Mouse (Mus musculus): Measurements from ENCODE around the gene Arhgap25. TPM values are rescaled to one million over a fixed set of nuclear protein-coding genes. Genes with fewer than 3 reads are reported as not detected.

Gene Arhgap25
- total and polyA plus RNA-seq, 3 experiments = 3.4 to 5.2 TPM; not detected in 1

DNA sequence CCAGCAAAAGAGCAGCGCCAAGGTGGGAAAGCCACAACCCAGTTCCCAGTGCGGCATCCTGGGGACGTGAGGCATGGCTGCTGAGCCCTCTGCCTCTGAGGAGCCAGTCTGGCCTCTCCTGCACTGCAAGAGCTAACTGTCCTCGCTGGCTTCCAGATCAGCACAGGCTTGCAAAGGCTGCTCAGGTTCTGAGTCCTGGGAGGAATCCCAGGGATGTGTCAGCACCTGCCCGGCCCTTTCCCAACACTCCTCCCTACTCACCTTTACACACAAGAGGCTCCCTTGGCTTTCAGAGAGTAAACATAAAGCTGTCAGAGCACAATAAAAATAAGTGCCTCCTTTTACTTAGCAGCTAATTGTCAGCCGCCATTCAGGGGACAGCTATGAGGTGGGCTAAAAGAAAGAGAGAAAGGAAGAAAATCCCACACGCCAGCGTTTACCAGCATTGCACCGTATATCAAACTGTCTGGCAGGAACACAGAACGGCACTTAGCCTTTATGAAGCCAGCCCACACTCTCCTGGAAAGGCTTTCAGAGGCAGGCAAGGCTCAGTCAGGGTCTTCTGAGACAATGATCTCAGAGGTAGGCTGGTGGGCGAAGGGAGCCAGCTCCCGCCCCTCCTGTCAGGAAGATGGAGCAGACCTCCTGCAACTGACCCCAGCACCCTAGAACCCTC, 49.7 kb downstream of the Arhgap25 start:
- TF ChIP-seq ZKSCAN1 (IDR thresholded peaks at IDR 0.05; ENCODE audit: low read depth, low read length) (no peak), GATA1 (IDR thresholded peaks at IDR 0.05; ENCODE audit: low read depth, low read length) (no peak), MXI1 (IDR thresholded peaks at IDR 0.05; ENCODE audit: low read depth, low read length) (no peak), POLR2AphosphoS2 (IDR thresholded peaks at IDR 0.05; ENCODE audit: low read length) (no peak), CHD1 (IDR thresholded peaks at IDR 0.05; ENCODE audit: low read depth, low read length) (no peak), CHD2 (IDR thresholded peaks at IDR 0.05; ENCODE audit: low read length) (no peak), MYC (IDR thresholded peaks at IDR 0.05; ENCODE audit: low read depth, low read length) (no peak), ETS1 (IDR thresholded peaks at IDR 0.05; ENCODE audit: low read depth, low read length) (no peak), USF1 (IDR thresholded peaks at IDR 0.05; ENCODE audit: low read depth, low read length) (no peak), MAZ (IDR thresholded peaks at IDR 0.05; ENCODE audit: low read depth, low read length) (no peak), CTCF (IDR thresholded peaks at IDR 0.05 in 2 of 3, conservative IDR thresholded peaks at IDR 0.05 in 1 of 3; ENCODE audit: control insufficient read depth in 1 of 3, insufficient read depth in 1 of 3, low read depth in 2 of 3, low read length in 3 of 3, poor library complexity in 1 of 3, severe bottlenecking in 1 of 3) (no peak), TCF12 (IDR thresholded peaks at IDR 0.05; ENCODE audit: low read depth, low read length) (no peak), MAX (IDR thresholded peaks at IDR 0.05; ENCODE audit: low read length) (no peak), SMC3 (IDR thresholded peaks at IDR 0.05; ENCODE audit: low read depth, low read length) (no peak), GABPA (IDR thresholded peaks at IDR 0.05; ENCODE audit: low read depth, low read length) (no peak), JUND (IDR thresholded peaks at IDR 0.05; ENCODE audit: low read depth, low read length) (no peak), ELF1 (IDR thresholded peaks at IDR 0.05; ENCODE audit: low read depth, low read length) (no peak), RCOR1 (IDR thresholded peaks at IDR 0.05; ENCODE audit: low read depth, low read length) (no peak), KAT2A (conservative IDR thresholded peaks at IDR 0.05; ENCODE audit: low read depth, low read length) (no peak)
- no peak overlapping the region for H3K27ac ChIP-seq (ENCODE audit: control insufficient read depth, low read depth, low read length)
- no peaks in the 10 kb centered on the region for H3K27me3 ChIP-seq (ENCODE audit: control insufficient read depth in 1 of 2, insufficient read depth in 2 of 2, low read length in 2 of 2)
- H3K36me3 ChIP-seq (ENCODE audit: control insufficient read depth in 1 of 2, insufficient read depth in 2 of 2, low read length in 2 of 2) = no peaks in the 10 kb centered on the region
- no peak overlapping the region for H3K9ac ChIP-seq (ENCODE audit: control insufficient read depth, low read depth, low read length, poor library complexity, severe bottlenecking)
- 0 out of 4 replicates have a peak, but pooled peaks cover 0 to 2% of the 10 kb centered on the region in 2 experiments for H3K4me1 ChIP-seq (ENCODE audit: control insufficient read depth in 1 of 2, insufficient read depth in 2 of 2, low read length in 2 of 2)
- no peak overlapping the region for H3K4me3 ChIP-seq (ENCODE audit: control insufficient read depth in 1 of 2, insufficient read depth in 1 of 2, low read depth in 2 of 2, low read length in 2 of 2)
- H3K9me3 ChIP-seq (replicated peaks; ENCODE audit: insufficient read depth, low read length) = no peaks in the 10 kb centered on the region
- DNase-seq (ENCODE audit: low read depth, low spot score) = no peak
- H3K79me2 ChIP-seq (ENCODE audit: control insufficient read depth, insufficient read depth, low read length, poor library complexity) = no peaks in the 10 kb centered on the region

DNA sequence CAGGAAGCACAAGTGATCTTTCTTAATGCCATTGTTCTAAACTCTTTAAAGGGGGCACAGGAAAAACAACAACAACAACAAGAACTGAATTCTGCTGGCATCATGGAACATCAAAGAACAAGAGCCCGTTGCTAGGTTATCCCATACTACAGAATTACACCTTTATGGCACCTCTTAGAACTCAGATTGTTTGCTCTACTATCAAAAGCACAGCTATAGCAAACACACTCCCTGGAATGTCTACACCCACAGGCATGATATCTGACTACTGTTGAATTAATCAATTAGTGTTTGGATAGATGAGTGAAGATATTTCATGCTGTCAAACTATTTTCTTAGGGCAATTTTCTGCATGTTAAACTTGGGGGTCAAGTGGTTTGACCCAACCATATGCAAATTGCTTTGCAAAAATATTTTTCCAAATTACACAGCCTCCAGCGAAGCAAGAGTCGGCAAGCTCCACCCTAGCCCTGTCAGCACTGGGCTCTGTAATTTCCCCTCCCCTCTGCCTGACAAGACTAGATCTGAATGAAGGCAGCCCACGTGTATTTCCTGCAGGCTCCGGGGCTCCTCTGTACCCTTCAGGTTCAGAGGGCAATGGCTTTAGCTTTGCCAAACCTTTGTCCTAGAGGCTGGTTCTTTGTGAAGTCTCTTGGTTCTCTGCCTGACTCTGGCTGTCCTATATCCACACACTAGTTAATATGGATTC, 53.6 kb downstream of the Arhgap25 start:
- H3K9me3 ChIP-seq (replicated peaks; ENCODE audit: insufficient read depth, low read length) = no peaks in the 10 kb centered on the region
- no peaks in the 10 kb centered on the region for H3K36me3 ChIP-seq (ENCODE audit: control insufficient read depth in 1 of 2, insufficient read depth in 2 of 2, low read length in 2 of 2)
- no peaks in the 10 kb centered on the region for H3K27me3 ChIP-seq (ENCODE audit: control insufficient read depth in 1 of 2, insufficient read depth in 2 of 2, low read length in 2 of 2)
- H3K27ac ChIP-seq (ENCODE audit: control insufficient read depth, low read depth, low read length) = no peak overlapping the region
- no peak for DNase-seq (ENCODE audit: low read depth, low spot score)
- no peaks in the 10 kb centered on the region for H3K4me1 ChIP-seq (ENCODE audit: control insufficient read depth in 1 of 2, insufficient read depth in 2 of 2, low read length in 2 of 2)
- H3K79me2 ChIP-seq (ENCODE audit: control insufficient read depth, insufficient read depth, low read length, poor library complexity) = no peaks in the 10 kb centered on the region
- no peak overlapping the region for H3K4me3 ChIP-seq (ENCODE audit: control insufficient read depth in 1 of 2, insufficient read depth in 1 of 2, low read depth in 2 of 2, low read length in 2 of 2)
- H3K9ac ChIP-seq (ENCODE audit: control insufficient read depth, low read depth, low read length, poor library complexity, severe bottlenecking) = no peak overlapping the region
- TF ChIP-seq KAT2A (conservative IDR thresholded peaks at IDR 0.05; ENCODE audit: low read depth, low read length) = no peak
- no peak for TF ChIP-seq MAFK (IDR thresholded peaks at IDR 0.05; ENCODE audit: borderline replicate concordance, low read depth, low read length)
- no peak for TF ChIP-seq MEF2A (IDR thresholded peaks at IDR 0.05; ENCODE audit: extremely low read depth, insufficient replicate concordance, low read depth, low read length, poor library complexity, severe bottlenecking)
- TF ChIP-seq ZMIZ1 (IDR thresholded peaks at IDR 0.05; ENCODE audit: low read depth, low read length) = no peak
- no peak for TF ChIP-seq ZC3H11A (IDR thresholded peaks at IDR 0.05; ENCODE audit: low read depth, low read length)
- TF ChIP-seq SMC3 (IDR thresholded peaks at IDR 0.05; ENCODE audit: low read depth, low read length) = no peak
- no peak for TF ChIP-seq NRF1 (IDR thresholded peaks at IDR 0.05; ENCODE audit: insufficient read depth, low read depth, low read length, poor library complexity, severe bottlenecking)
- no peak for TF ChIP-seq GATA1 (IDR thresholded peaks at IDR 0.05; ENCODE audit: low read depth, low read length)
- no peak for TF ChIP-seq TAL1 (IDR thresholded peaks at IDR 0.05; ENCODE audit: low read length)
- no peak for TF ChIP-seq ZNF384 (IDR thresholded peaks at IDR 0.05; ENCODE audit: low read depth, low read length)
- TF ChIP-seq RAD21 (IDR thresholded peaks at IDR 0.05; ENCODE audit: low read depth, low read length) = no peak
- TF ChIP-seq RCOR1 (IDR thresholded peaks at IDR 0.05; ENCODE audit: low read depth, low read length) = no peak
- TF ChIP-seq GABPA (IDR thresholded peaks at IDR 0.05; ENCODE audit: low read depth, low read length) = no peak
- no peak for TF ChIP-seq UBTF (IDR thresholded peaks at IDR 0.05; ENCODE audit: borderline replicate concordance, insufficient read depth, low read depth, low read length)
- TF ChIP-seq ELF1 (IDR thresholded peaks at IDR 0.05; ENCODE audit: low read depth, low read length) = no peak
- TF ChIP-seq MYB (IDR thresholded peaks at IDR 0.05; ENCODE audit: low read depth, low read length) = no peak
- TF ChIP-seq TBP (IDR thresholded peaks at IDR 0.05; ENCODE audit: low read depth, low read length) = no peak

All from MEL (cell line).